Mouse (Mus musculus) CH12.LX (cell line): Measurements from ENCODE around the gene Ovol3.

ENCODE experiments used
- CTCF ChIP-seq, 2 experiments: IDR thresholded peaks in 1 of 2; conservative IDR thresholded peaks in 1 of 2; 2 replicates each; pipeline ENCODE4 v1.5.1; 2011 to 2012; ENCODE audit warnings: low read depth in 2 of 2, low read length in 2 of 2, improper control_type of control experiment in 1 of 2, inconsistent platforms in 1 of 2, mild to moderate bottlenecking in 1 of 2, moderate library complexity in 1 of 2
- E2F4 ChIP-seq: IDR thresholded peaks from 2 replicates; pipeline ENCODE4 v1.6.1; 2011; ENCODE audit warnings: low read depth, low read length, improper control_type of control experiment; ENCODE audit not compliant: insufficient replicate concordance
- ELF1 ChIP-seq: IDR thresholded peaks from 2 replicates; pipeline ENCODE4 v1.6.1; 2014; ENCODE audit warnings: low read depth, mild to moderate bottlenecking, inconsistent platforms, low read length, improper control_type of control experiment
- EP300 ChIP-seq: IDR thresholded peaks from 2 replicates; pipeline ENCODE4 v1.6.1; 2011; ENCODE audit warnings: low read length, improper control_type of control experiment
- MAX ChIP-seq: IDR thresholded peaks from 2 replicates; pipeline ENCODE4 v1.6.1; 2011; ENCODE audit warnings: low read length, improper control_type of control experiment
- MXI1 ChIP-seq: IDR thresholded peaks from 2 replicates; pipeline ENCODE4 v1.6.1; 2011; ENCODE audit warnings: mild to moderate bottlenecking, low read depth, low read length, improper control_type of control experiment
- POLR2A ChIP-seq: IDR thresholded peaks from 2 replicates; pipeline ENCODE4 v1.6.1; 2011; ENCODE audit warnings: low read depth, mild to moderate bottlenecking, improper control_type of control experiment, low read length
- POLR2AphosphoS2 ChIP-seq: IDR thresholded peaks from 2 replicates; pipeline ENCODE4 v1.6.1; 2011; ENCODE audit warnings: low read depth, low read length, improper control_type of control experiment
- RAD21 ChIP-seq: IDR thresholded peaks from 2 replicates; pipeline ENCODE4 v1.6.1; 2011; ENCODE audit warnings: low read depth, mild to moderate bottlenecking, low read length, improper control_type of control experiment, moderate library complexity
- SMC3 ChIP-seq: IDR thresholded peaks from 2 replicates; pipeline ENCODE4 v1.6.1; 2011; ENCODE audit warnings: low read depth, low read length, improper control_type of control experiment
- UBTF ChIP-seq: IDR thresholded peaks from 2 replicates; pipeline ENCODE4 v1.6.1; 2012; ENCODE audit warnings: low read depth, mild to moderate bottlenecking, inconsistent platforms, low read length, improper control_type of control experiment, moderate library complexity
- USF1 ChIP-seq: IDR thresholded peaks from 2 replicates; pipeline ENCODE4 v1.6.1; 2014; ENCODE audit warnings: low read depth, mild to moderate bottlenecking, inconsistent platforms, low read length, improper control_type of control experiment
- ZKSCAN1 ChIP-seq: IDR thresholded peaks from 2 replicates; pipeline ENCODE4 v1.6.1; 2012; ENCODE audit warnings: low read depth, inconsistent platforms, low read length, improper control_type of control experiment, borderline replicate concordance

- no peak for TF ChIP-seq UBTF
- TF ChIP-seq MXI1, result no peak
- no peak for TF ChIP-seq CTCF (conservative IDR thresholded peaks at IDR 0.05 in 1 of 2, IDR thresholded peaks at IDR 0.05 in 1 of 2; ENCODE audit: low read depth in 2 of 2, low read length in 2 of 2)
- no peak for TF ChIP-seq POLR2A
- no peak for TF ChIP-seq E2F4
- TF ChIP-seq MAX, result no peak
- TF ChIP-seq USF1, result no peak
- TF ChIP-seq EP300, result no peak
- no peak for TF ChIP-seq ELF1
- no peak for TF ChIP-seq POLR2AphosphoS2
- no peak for TF ChIP-seq SMC3
- TF ChIP-seq ZKSCAN1, result no peak
- TF ChIP-seq RAD21, result no peak
Observed at GRCm38 (mm10) chr7:30233387-30233786, 2.1 kb downstream of the Ovol3 start.
